Mouse (Mus musculus): Measurements from ENCODE around the gene Rasl11b. TPM values are rescaled to one million over a fixed set of nuclear protein-coding genes. Genes with fewer than 3 reads are reported as not detected.

Rasl11b gene
- 44.5 and 54.3 TPM in 2 replicates for polyA plus RNA-seq (2016; fragmentation: Nextera tagmentation; extraction: Ambion mirVana)

DNA sequence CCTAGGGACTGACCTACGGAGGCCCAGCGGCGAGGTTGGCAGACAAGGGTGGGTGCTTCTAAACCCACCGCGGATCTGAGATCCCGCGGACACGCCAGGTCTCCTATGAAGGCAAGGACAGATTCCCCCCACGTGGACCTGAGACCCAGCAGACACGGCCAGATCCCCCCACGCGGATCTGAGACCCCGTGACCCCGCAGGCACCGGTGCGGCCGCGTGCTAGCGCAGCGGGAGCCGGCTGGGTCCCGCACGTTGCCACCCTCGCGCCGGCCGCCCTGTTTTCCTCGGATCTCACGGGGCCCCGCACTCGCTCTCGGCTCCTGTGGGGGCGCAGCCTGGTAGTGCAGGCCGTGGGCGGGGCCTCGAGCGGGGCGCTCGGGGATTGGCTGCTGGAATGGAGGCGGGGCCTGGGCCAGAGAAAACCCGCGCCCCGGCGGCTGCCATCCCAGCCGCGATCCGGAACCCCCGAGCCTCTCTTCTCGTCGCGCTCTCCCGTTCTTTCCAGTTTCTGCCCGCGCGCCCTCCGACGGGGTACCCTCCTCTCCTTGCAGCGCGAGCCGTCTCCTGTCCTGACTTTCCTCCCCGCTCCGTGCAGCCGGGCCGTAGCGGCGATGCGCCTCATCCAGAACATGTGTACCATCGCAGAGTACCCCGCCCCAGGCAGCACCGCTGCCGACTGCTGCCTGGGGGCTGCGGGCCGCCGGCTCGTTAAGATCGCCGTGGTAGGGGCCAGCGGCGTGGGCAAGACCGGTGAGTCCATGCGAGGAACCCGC lies at the start of gene Rasl11b:
TSS of gene Rasl11b (plus strand) at position 446 of the 773 bp plus-strand sequence.
- ATAC-seq (ENCODE audit: low FRiP score), result peak; percentile 97
- Histone ChIP-seq H3K4me2 (replicated peaks) (peak within 1 kb of the TSS; percentile 89), H3K36me3 (peaks cover 13% of the 10 kb centered on the region; the same call in 1 of the 2 replicates), H3K4me1 (peaks cover 42% of the 10 kb centered on the region), H3K27ac (peak within 1 kb of the TSS; percentile 81), H3K9ac (peak within 1 kb of the TSS; percentile 91), H3K27me3 (0 out of 2 replicates have a peak, but pooled peaks cover 3% of the 10 kb centered on the region), H3K4me3 (peak within 1 kb of the TSS; percentile 88), H3K9me3 (replicated peaks) (no peaks in the 10 kb centered on the region)
- WGBS, result under 1% methylated on average over 78 of the region's 82 CpGs

DNA sequence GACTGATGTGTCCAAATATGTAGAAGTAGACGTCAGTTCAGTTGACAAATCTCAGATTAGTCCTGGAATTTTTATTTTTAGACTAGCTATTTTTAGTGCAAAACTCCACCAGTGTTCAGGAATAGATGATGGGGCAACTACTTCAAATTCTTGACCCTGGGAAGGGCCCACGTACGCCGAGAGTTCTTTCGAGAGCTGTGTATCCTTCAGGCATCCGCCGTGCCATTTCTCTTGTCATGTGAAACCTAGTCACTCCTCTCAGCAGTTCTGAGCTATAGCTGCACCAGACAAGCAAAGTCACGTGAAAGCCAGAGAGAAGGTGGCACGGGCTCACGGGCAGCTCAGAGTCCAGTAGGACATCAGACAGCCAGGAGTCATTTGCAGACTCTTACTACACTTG lies 47.5 kb upstream of the Rasl11b start:
- H3K4me3 ChIP-seq, result no peak overlapping the region
- ATAC-seq (ENCODE audit: low FRiP score), result no peak
- WGBS, result 83% methylated on average over 10 of the region's 10 CpGs

DNA sequence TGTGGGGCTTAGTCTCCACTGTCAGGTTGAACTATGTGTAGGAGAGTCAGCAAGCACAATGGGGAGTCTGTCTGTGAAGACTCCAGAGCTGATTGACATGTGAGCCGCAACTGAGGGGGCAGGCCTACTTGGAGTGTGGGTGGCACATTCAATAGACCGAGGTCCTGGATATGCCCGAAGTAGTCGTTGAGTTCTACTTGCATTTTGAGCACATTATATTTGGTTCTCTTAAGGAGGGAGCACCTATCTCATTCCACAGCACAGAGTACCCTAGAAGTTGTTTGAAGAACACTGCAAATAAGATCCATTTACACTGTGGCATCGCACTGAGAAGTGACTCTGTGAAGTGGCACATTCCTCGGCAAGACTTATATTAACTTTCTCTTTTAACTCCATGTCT lies 45.1 kb upstream of the Rasl11b start:
- H3K9ac ChIP-seq, result no peak overlapping the region
- H3K9me3 ChIP-seq (replicated peaks), result no peaks in the 10 kb centered on the region
- no peaks in the 10 kb centered on the region for H3K36me3 ChIP-seq
- ATAC-seq (ENCODE audit: low FRiP score), result no peak
- no peaks in the 10 kb centered on the region for H3K27me3 ChIP-seq
- no peak overlapping the region for H3K4me3 ChIP-seq
- no peak overlapping the region for H3K4me2 ChIP-seq (replicated peaks)
- no peaks in the 10 kb centered on the region; the same call in 1 of the 2 replicates for H3K4me1 ChIP-seq
- H3K27ac ChIP-seq, result no peak overlapping the region
- WGBS, result 79% methylated on average over 6 of the region's 6 CpGs

More for the DNA sequence above, 47.5 kb upstream of the Rasl11b start:
- no peaks in the 10 kb centered on the region for H3K36me3 ChIP-seq
- H3K4me2 ChIP-seq (replicated peaks), result no peak overlapping the region
- no peaks in the 10 kb centered on the region for H3K27me3 ChIP-seq
- no peaks in the 10 kb centered on the region for H3K9me3 ChIP-seq (replicated peaks)
- H3K4me1 ChIP-seq, result no peaks in the 10 kb centered on the region
- H3K9ac ChIP-seq, result no peak overlapping the region
- H3K27ac ChIP-seq, result no peak overlapping the region

DNA sequence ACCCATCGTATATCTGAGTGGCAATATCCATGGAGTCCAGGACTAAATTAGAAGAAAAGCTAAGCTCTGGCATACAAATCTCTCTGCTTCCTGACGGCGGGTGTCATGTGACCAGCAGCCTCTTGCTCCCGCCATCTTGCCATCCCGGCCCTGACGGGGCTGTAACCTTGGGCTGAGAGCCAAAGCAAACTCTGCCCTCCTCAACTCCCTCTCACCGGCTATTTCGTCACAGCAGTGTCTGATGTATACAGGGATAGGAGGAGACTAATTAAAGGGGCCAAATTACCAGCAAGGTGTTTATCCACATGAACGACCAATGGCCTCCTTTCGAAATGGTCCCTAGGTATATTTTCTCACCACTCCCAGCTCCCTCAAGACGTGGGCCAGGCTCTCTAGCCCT lies 43.3 kb upstream of the Rasl11b start:
- Histone ChIP-seq H3K9me3 (replicated peaks) (no peaks in the 10 kb centered on the region), H3K27ac (no peak overlapping the region), H3K4me1 (peaks cover 10% of the 10 kb centered on the region), H3K9ac (no peak overlapping the region), H3K36me3 (no peaks in the 10 kb centered on the region), H3K27me3 (no peaks in the 10 kb centered on the region), H3K4me3 (no peak overlapping the region), H3K4me2 (replicated peaks) (no peak overlapping the region)
- ATAC-seq (ENCODE audit: low FRiP score), result no peak
- 91% methylated on average over 11 of the region's 11 CpGs for WGBS

DNA sequence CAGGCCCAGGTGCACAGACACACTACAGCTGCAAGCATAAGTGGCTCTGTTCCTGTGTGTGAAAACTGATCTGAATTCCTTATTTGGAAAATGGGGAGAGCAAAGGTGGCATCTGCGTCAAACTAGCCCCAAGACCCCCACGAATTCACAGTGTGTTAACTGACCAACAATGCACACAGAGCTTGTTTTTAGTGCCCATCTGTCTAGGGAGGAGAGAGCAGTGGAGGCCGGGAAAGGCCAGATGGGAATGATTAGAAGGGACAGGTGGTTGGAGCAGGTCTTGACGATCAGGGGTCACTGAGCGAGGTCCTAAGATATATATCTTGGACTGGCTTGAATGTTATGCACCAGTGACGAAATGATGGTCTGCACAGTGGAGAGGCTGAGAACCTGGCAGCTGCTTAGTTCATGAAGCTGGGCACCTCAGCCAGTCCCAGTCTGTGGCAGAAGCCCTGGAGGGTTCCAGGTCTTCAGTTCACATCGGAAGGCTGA lies 39.2 kb upstream of the Rasl11b start:
- Histone ChIP-seq H3K36me3 (no peaks in the 10 kb centered on the region), H3K27ac (no peak overlapping the region), H3K4me1 (peaks cover 10% of the 10 kb centered on the region), H3K4me3 (no peak overlapping the region), H3K9ac (no peak overlapping the region), H3K27me3 (no peaks in the 10 kb centered on the region), H3K4me2 (replicated peaks) (no peak overlapping the region), H3K9me3 (replicated peaks) (no peaks in the 10 kb centered on the region)
- 46% methylated on average over 7 of the region's 7 CpGs for WGBS
- ATAC-seq (ENCODE audit: low FRiP score), result no peak

DNA sequence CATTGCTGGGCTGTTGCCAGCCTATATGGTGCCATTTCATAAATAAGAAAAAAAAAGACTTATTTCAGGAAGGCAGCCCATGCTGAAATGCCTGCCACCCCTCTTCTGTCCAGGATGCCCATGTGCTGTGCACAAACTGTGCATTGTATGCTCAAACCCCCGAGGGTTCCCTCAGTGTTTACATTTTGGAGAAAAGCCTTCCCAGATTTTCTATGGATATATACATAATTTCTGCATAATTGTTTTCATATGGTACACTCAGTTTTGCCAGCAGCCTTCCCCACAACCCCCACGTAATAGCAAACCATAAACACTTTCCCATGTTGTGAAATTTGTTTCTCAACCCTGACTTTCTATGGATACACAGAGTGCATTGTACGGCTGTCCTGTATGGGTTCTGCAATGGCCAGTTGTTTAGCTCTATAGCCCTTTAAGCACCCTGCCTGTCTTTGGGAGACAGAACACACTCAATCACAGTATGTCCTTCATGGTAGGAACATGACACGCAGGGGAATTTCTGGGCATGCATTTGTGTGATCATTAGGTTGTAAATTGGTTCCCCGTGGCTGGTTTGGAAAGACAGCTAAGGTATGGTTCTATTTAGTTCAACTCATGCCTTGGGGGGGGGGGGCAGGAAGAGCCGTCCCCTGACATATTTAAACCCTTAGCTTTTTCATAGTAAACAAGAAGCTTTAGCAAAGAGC lies 36.0 kb upstream of the Rasl11b start:
- no peak for ATAC-seq (ENCODE audit: low FRiP score)

DNA sequence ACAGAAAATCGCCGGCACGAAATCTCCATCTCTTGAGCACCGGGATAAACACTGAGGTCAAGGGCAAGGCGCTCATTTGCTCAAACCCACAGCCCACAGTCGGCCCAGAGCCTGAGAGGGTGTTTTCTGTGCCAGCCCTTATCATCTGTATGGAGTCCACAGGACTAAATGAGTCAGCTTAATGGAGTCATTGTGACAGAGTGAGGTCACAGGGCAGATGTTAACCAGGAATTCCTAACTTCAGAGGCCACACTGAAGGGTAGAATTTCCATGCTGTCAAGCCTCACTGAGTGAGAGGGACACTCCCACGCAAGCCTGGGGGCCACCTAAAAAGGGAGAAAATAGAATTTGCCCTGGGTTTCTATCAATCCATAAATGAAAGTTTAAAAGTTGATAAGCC lies 35.2 kb upstream of the Rasl11b start:
- H3K27me3 ChIP-seq, result no peaks in the 10 kb centered on the region
- 62% methylated on average over 7 of the region's 7 CpGs for WGBS
- no peaks in the 10 kb centered on the region for H3K36me3 ChIP-seq
- peaks cover 25% of the 10 kb centered on the region for H3K4me1 ChIP-seq
- H3K27ac ChIP-seq, result no peak overlapping the region
- no peaks in the 10 kb centered on the region for H3K9me3 ChIP-seq (replicated peaks)
- ATAC-seq (ENCODE audit: low FRiP score), result no peak
- no peak overlapping the region for H3K4me3 ChIP-seq
- no peak overlapping the region for H3K9ac ChIP-seq
- H3K4me2 ChIP-seq (replicated peaks), result no peak overlapping the region

More for the DNA sequence above, 36.0 kb upstream of the Rasl11b start:
- H3K36me3 ChIP-seq, result no peaks in the 10 kb centered on the region
- H3K4me3 ChIP-seq, result no peak overlapping the region
- H3K9me3 ChIP-seq (replicated peaks), result no peaks in the 10 kb centered on the region
- no peak overlapping the region for H3K9ac ChIP-seq
- no peaks in the 10 kb centered on the region for H3K27me3 ChIP-seq
- 79% methylated on average over 6 of the region's 6 CpGs for WGBS
- H3K4me1 ChIP-seq, result peaks cover 25% of the 10 kb centered on the region
- H3K27ac ChIP-seq, result no peak overlapping the region
- H3K4me2 ChIP-seq (replicated peaks), result no peak overlapping the region

DNA sequence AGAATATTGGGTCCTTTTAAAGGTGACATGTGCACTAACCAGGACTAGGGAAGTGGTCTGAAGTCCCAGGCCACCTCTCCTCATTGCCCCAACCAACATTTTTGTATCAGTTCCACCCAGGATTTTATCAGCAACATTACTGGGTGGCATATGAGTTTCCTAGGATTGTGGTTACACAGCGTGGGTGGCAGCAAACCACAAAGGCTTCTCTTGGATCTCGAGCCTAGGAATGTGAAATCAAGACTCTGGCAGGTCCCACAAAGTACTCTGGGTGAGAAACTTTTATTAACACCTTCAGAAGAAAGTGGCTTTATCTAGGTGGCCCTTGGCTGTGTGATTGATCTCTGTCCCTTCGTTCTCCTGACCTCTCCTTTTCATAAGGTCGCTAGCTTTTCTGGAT lies 34.7 kb upstream of the Rasl11b start:
- Histone ChIP-seq H3K27me3 (no peaks in the 10 kb centered on the region), H3K27ac (no peak overlapping the region), H3K4me3 (no peak overlapping the region), H3K4me2 (replicated peaks) (no peak overlapping the region), H3K9me3 (replicated peaks) (no peaks in the 10 kb centered on the region), H3K9ac (no peak overlapping the region), H3K36me3 (no peaks in the 10 kb centered on the region), H3K4me1 (peaks cover 25% of the 10 kb centered on the region)
- 69% methylated on average over 4 of the region's 4 CpGs for WGBS
- no peak for ATAC-seq (ENCODE audit: low FRiP score)

DNA sequence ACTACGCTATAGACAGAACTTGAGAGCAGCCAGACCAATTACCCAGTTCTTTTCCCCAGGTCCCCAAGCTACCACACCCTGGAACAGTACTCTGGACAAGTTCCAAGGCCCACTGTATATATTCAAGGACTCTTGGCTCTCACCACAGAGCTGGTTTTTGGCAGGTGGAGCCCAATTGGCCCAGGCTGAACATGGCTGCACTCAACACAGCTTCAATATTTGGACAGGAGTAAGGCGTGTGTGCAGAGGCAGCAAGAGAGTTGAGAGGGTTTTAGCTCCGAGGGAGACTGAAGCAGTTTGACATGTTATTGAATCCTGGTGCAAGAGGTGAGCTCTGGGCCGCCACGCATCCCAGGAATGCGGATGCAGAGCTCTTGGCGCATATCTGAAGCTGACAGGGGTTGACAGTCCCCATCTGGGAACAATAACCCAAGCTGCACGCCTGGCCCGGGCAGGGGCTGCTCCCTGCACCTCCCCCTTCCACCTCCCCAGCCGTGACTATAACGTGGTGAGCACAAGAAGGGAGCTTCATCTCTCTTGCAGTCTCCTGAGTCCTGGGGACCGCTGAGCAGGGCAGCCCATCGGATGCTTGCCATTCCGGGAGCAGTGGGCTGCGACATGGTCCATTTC lies 33.7 kb upstream of the Rasl11b start:
- Histone ChIP-seq H3K4me1 (peaks cover 15% of the 10 kb centered on the region), H3K27me3 (no peaks in the 10 kb centered on the region), H3K9ac (no peak overlapping the region; the same call in 1 of the 2 replicates), H3K27ac (peak overlapping the region; percentile 75), H3K4me3 (peak overlapping the region; percentile 0; the same call in 1 of the 2 replicates), H3K36me3 (no peaks in the 10 kb centered on the region), H3K4me2 (replicated peaks) (peak overlapping the region; percentile 31), H3K9me3 (replicated peaks) (no peaks in the 10 kb centered on the region)
- 16% methylated on average over 15 of the region's 15 CpGs for WGBS
- peak; percentile 83 for ATAC-seq (ENCODE audit: low FRiP score)

DNA sequence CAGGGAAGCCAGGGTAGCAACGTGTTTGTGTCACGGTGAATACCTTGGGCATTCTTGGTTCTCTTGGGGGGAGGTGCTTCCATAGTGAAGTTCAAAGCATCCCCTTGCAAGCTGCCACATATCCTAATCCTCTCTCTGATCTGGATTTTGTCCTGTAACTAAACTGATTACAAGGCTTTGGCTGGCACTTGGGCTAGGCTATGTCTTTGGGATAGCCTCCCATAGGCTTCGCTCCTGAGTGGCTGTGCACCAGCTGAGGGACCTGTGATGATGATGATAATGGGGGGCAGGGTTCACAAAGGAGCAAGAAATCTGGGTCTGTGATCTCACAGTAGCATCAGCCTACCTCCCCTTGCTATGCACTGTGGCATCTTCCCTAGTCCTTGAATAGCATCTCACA lies 33.1 kb upstream of the Rasl11b start:
- Histone ChIP-seq H3K9ac (no peak overlapping the region), H3K27me3 (no peaks in the 10 kb centered on the region)
- no peak for ATAC-seq (ENCODE audit: low FRiP score)

DNA sequence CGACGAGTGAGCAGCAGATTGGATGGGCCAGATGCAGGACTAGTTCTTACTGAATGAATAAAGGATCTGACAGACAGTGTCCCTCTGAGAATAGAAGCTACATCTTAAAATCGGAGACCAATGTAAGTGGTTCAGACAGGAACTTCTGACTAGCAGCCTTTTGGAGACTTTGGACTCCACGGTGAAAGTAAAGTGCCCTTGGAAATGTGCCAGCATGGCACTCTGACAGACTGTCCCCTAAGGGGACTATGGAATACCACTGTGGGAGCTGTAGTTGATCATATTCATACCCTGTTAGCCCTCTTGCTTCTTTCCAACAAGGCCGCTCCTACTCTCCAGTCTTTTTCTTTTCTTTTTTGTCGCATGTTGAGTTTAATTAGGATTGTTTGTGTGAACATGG lies 31.9 kb upstream of the Rasl11b start:
- Histone ChIP-seq H3K4me3 (no peak overlapping the region), H3K36me3 (no peaks in the 10 kb centered on the region), H3K4me2 (replicated peaks) (no peak overlapping the region), H3K9ac (no peak overlapping the region), H3K9me3 (replicated peaks) (no peaks in the 10 kb centered on the region), H3K4me1 (peaks cover 15% of the 10 kb centered on the region), H3K27ac (no peak overlapping the region), H3K27me3 (no peaks in the 10 kb centered on the region)
- 84% methylated on average over 6 of the region's 6 CpGs for WGBS
- ATAC-seq (ENCODE audit: low FRiP score), result no peak

More for the DNA sequence above, 33.1 kb upstream of the Rasl11b start:
- WGBS, result 58% methylated on average over 3 of the region's 3 CpGs
- Histone ChIP-seq H3K36me3 (no peaks in the 10 kb centered on the region), H3K4me2 (replicated peaks) (peak overlapping the region; percentile 31), H3K4me1 (peaks cover 15% of the 10 kb centered on the region), H3K9me3 (replicated peaks) (no peaks in the 10 kb centered on the region), H3K27ac (peak overlapping the region; percentile 75; the same call in 1 of the 2 replicates), H3K4me3 (peak overlapping the region; percentile 0; the same call in 1 of the 2 replicates)

DNA sequence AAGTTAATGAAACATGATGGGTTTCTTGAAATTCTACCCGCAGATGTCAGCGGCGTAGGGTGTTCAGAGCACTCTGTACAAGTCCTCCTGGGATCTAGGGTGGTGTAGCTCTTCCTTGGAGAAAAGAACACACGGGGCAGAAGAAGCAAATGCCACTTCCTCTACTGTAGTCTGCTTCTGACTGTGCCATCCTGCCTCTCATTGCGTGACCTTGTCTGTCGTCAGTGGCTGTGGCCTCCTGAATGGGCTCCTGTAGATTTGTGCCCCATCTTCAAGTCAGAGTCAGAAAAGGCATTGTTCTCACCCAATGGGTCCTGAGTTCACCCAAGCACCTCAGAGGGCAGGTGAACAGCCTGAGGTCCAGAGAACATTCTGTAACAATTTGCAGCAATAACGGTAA lies 30.5 kb upstream of the Rasl11b start:
- no peaks in the 10 kb centered on the region for H3K27me3 ChIP-seq
- 81% methylated on average over 7 of the region's 7 CpGs for WGBS
- peaks cover 15% of the 10 kb centered on the region for H3K4me1 ChIP-seq
- ATAC-seq (ENCODE audit: low FRiP score), result no peak
- H3K4me3 ChIP-seq, result no peak overlapping the region
- no peak overlapping the region for H3K27ac ChIP-seq
- no peak overlapping the region for H3K9ac ChIP-seq
- no peak overlapping the region for H3K4me2 ChIP-seq (replicated peaks)
- H3K9me3 ChIP-seq (replicated peaks), result no peaks in the 10 kb centered on the region
- no peaks in the 10 kb centered on the region for H3K36me3 ChIP-seq
